Comparison of ENCODE assay signal across 16 mouse cellular contexts in the genomic region with DNA sequence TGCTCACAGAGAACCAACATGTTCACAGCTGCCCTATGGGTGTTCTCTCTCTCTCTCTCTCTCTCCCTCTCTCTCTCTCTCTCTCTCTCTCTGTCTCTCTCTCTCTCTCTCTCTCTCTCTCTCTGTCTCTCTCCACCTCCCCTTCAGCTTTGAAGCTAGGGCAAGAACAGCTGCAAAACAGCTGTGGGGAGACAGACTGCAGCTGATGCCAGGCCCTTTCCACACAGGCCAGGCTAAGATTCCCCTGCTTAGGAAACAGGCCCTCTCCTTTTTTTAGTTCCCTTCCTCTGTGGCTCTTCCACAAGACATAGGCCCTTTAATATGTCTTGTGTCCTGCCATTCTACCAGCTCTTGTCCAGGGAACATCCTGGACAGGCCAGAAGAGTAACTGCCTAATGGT. TPM values are rescaled to one million over a fixed set of nuclear protein-coding genes. Genes with fewer than 3 reads are reported as not detected.
A peak's percentile ranks its signal among the peaks of the same experiment; 100 is the strongest.
DNase-seq lines count a peak whose midpoint lies in the region; ATAC-seq lines count a peak whose summit lies in the region.
"Had no signal": no experiment of that assay in that cellular context is flagged by ENCODE, and none has a peak within 500 bp of the region (broad histone marks: within the 10 kb centered on the region; RNA-seq: fewer than 3 reads in every experiment).

No protein-coding gene starts in this region.

- no peak for ATAC-seq in intestine, embryonic 15.5 days
- no peak for ATAC-seq in stomach, embryonic 14.5 days (ENCODE audit: insufficient number of reproducible peaks, insufficient read depth, low FRiP score, low read depth)

- H3K27ac ChIP-seq in intestine, embryonic 15.5 days, result peak overlapping the region; percentile 44; the same call in 1 of the 2 replicates
- peak overlapping the region; percentile 56; the same call in 1 of the 2 replicates for H3K27ac ChIP-seq in stomach, embryonic 14.5 days (ENCODE audit: low read length)
- H3K27ac ChIP-seq: hindbrain, embryonic 12.5 days had no signal

- H3K9me3 ChIP-seq in intestine, embryonic 15.5 days, result no peaks in the 10 kb centered on the region
- H3K9me3 ChIP-seq in stomach, embryonic 14.5 days (ENCODE audit: control insufficient read depth, low read depth, low read length), result no peaks in the 10 kb centered on the region
- H3K9me3 ChIP-seq: G1E; hindbrain, embryonic 12.5 days had no signal

- DNase-seq in heart, adult 11 months, result peak; percentile 94
- DNase-seq in heart, adult 9 months (ENCODE audit: low spot score in 2 of 2), result no peak
- peak; percentile 66 for DNase-seq in kidney, postnatal 10 days
- DNase-seq in kidney, adult 11 months, result no peak
- DNase-seq in spleen, postnatal 14 days (ENCODE audit: low spot score in 2 of 2), result no peak
- no peak for DNase-seq in layer of hippocampus, postnatal 10 days (ENCODE audit: low spot score in 2 of 2)
- DNase-seq: layer of hippocampus, adult 9-11 months; liver; spleen, adult 18-20 months; thymus, postnatal 36 days had no signal

- no peak overlapping the region for H3K4me3 ChIP-seq in intestine, embryonic 15.5 days (replicated peaks)
- H3K4me3 ChIP-seq in stomach, embryonic 14.5 days (ENCODE audit: low read depth, low read length), result no peak overlapping the region
- H3K4me3 ChIP-seq: hindbrain, embryonic 12.5 days had no signal

- no peaks in the 10 kb centered on the region for H3K36me3 ChIP-seq in intestine, embryonic 15.5 days
- no peaks in the 10 kb centered on the region for H3K36me3 ChIP-seq in stomach, embryonic 14.5 days (ENCODE audit: control insufficient read depth, insufficient read depth, low read length)
- H3K36me3 ChIP-seq: G1E; hindbrain, embryonic 12.5 days had no signal

- no peak overlapping the region for H3K4me2 ChIP-seq in intestine, embryonic 15.5 days (replicated peaks)
- no peak overlapping the region for H3K4me2 ChIP-seq in stomach, embryonic 14.5 days (replicated peaks; ENCODE audit: low read depth, low read length)
- H3K4me2 ChIP-seq: hindbrain, embryonic 12.5 days had no signal

- H3K4me1 ChIP-seq in intestine, embryonic 15.5 days (replicated peaks), result no peaks in the 10 kb centered on the region
- H3K4me1 ChIP-seq in stomach, embryonic 14.5 days (ENCODE audit: control insufficient read depth, insufficient read depth, low read length), result 0 out of 2 replicates have a peak, but pooled peaks cover 6% of the 10 kb centered on the region
- H3K4me1 ChIP-seq: hindbrain, embryonic 12.5 days had no signal

- no peaks in the 10 kb centered on the region; the same call in 1 of the 2 replicates for H3K27me3 ChIP-seq in intestine, embryonic 15.5 days (replicated peaks)
- no peaks in the 10 kb centered on the region for H3K27me3 ChIP-seq in stomach, embryonic 14.5 days (ENCODE audit: control insufficient read depth, insufficient read depth, low read length)
- H3K27me3 ChIP-seq: hindbrain, embryonic 12.5 days had no signal

- H3K9ac ChIP-seq in intestine, embryonic 15.5 days, result no peak overlapping the region
- H3K9ac ChIP-seq in stomach, embryonic 14.5 days (replicated peaks; ENCODE audit: low read depth, low read length), result no peak overlapping the region
- H3K9ac ChIP-seq: hindbrain, embryonic 12.5 days had no signal

RNA-seq across cellular contexts. Expression of gene Bgn, which starts 3.7 kb away (rescaled TPM):
- polyA plus RNA-seq in intestine, embryonic 15.5 days (2015; fragmentation: Nextera tagmentation; extraction: Ambion mirVana), result 48.5 and 52.7 TPM in 2 replicates
- 95.7 and 104 TPM in 2 replicates for polyA plus RNA-seq in stomach, embryonic 14.5 days (2014; fragmentation: Nextera tagmentation; extraction: Ambion mirVana)
- 10 to 100 TPM; 48.6 to 48.8 TPM for total RNA-seq in layer of hippocampus, postnatal 10 days (2021)
- total RNA-seq: G1E had no signal
- polyA plus RNA-seq: G1E had no signal

RNA-seq across cellular contexts. Expression of gene Haus7, which starts 20.8 kb away (rescaled TPM):
- polyA plus RNA-seq in intestine, embryonic 15.5 days (2015; fragmentation: Nextera tagmentation; extraction: Ambion mirVana), result 58.2 and 60.6 TPM in 2 replicates
- polyA plus RNA-seq in stomach, embryonic 14.5 days (2014; fragmentation: Nextera tagmentation; extraction: Ambion mirVana), result 50.1 and 57.5 TPM in 2 replicates
- total RNA-seq in layer of hippocampus, postnatal 10 days (2021), result 10 to 100 TPM; 18.4 to 19.7 TPM

RNA-seq across cellular contexts. Expression of gene Atp2b3, which starts 23.2 kb away (rescaled TPM):
- 0.26 and 0.28 TPM in 2 replicates for polyA plus RNA-seq in intestine, embryonic 15.5 days (2015; fragmentation: Nextera tagmentation; extraction: Ambion mirVana)
- 0.36 and 0.38 TPM in 2 replicates for polyA plus RNA-seq in stomach, embryonic 14.5 days (2014; fragmentation: Nextera tagmentation; extraction: Ambion mirVana)
- total RNA-seq in layer of hippocampus, postnatal 10 days (2021), result 10 to 100 TPM; 90.9 to 95.2 TPM
- total RNA-seq: G1E; megakaryocyte-erythroid progenitor cell, adult 5-6 weeks had no signal
- polyA plus RNA-seq: G1E had no signal

RNA-seq across cellular contexts. Expression of gene Trex2, which starts 44.5 kb away (rescaled TPM):
- polyA plus RNA-seq in intestine, embryonic 15.5 days (2015; fragmentation: Nextera tagmentation; extraction: Ambion mirVana), result not detected in 2 replicates
- 0.25 TPM in 1 of 2 replicates, not detected in the other for polyA plus RNA-seq in stomach, embryonic 14.5 days (2014; fragmentation: Nextera tagmentation; extraction: Ambion mirVana)
- total RNA-seq in layer of hippocampus, postnatal 10 days (2021), result not detected
- total RNA-seq: G1E; gastrocnemius, adult 8-10 months; megakaryocyte-erythroid progenitor cell, adult 5-6 weeks had no signal
- polyA plus RNA-seq: G1E; hindbrain, embryonic 12.5 days had no signal

Comparison
In these comparisons a context has a peak if more than half of its experiments do, and no peak if none do; other contexts are left out.
1. DNase-seq: peak in heart, adult 11 months (single experiment) and kidney, postnatal 10 days (single experiment); none in heart, adult 9 months (0 of 2), kidney, adult 11 months (single experiment), spleen, postnatal 14 days (0 of 2) and layer of hippocampus, postnatal 10 days (0 of 2).